Mouse (Mus musculus) testis, postnatal 10 days (tissue): Measurements from ENCODE around the gene Olfr1217.
"Not testable (repeated sequence)": the region's sequence is repeated elsewhere in the genome, so short reads cannot be mapped to it uniquely, and the experiment has no call there.

Experiments
- DNase-seq: peaks from one replicate; pipeline ENCODE4 v3.0.0; 2021; ENCODE audit warnings: low spot score

Olfr1217 gene

DNA sequence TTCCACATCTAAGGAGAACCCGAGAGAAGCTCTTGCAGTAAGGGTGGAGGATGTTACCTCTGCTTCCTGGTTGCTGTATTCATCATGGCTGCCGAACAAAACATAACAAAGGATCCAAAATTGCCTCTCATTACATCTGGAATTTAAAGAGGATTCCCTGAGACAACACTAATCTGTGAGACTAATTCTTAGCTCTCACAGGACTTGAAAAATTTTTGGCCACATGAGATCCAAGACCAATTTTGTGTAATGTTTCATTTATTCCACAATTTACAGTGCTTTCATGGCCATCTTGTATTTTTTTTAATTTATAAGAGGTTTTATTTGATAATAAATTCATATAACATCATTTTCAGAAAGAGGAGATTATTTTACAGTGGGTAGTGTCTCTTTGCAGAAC is at the start of gene Olfr1217:
Gene Olfr1217, minus strand, starts transcription at position 101 of the 400 bp plus-strand sequence.
- DNase-seq: no peak

DNA sequence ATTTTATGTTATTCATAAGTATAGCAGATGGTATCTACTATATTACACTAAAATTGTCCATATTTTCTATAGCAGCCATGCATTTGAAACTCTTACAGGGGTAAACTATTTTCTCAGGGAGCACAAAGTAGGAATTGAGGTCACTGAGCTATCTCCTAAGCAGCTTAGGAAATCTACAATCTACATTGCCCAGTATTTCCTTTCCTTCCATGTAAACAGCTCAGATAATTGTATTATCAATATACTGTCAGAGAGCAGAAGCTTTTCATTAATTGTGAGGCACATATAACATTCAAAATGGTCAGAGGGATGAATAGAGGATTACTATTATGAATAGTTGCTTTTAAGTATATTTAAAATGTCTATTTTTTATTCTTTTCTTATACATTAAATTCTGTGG is 49.6 kb upstream of the Olfr1217 start:
- DNase-seq: no peak

DNA sequence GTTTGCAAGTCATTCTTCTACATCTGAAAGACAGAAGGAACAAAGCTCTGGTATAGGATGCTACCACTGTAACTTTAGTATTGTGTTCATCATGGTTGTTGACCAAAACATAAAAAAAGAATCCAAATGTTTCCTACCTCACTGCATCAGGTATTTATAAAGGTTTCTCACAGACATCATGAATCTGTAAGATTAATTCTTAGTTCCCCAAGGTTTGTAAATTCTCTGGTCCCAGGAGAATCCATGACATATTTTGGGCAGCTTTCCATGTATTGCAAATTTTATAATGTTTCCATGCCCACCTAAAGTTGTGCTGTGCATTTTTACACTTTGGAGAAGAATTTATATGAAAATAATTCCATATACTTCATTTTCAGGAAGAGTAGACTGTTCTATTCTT is 29.2 kb upstream of the Olfr1217 start, which contains the start of gene Olfr1218:
Gene Olfr1218, minus strand, starts transcription at position 101 of the 400 bp plus-strand sequence.
- no peak for DNase-seq

DNA sequence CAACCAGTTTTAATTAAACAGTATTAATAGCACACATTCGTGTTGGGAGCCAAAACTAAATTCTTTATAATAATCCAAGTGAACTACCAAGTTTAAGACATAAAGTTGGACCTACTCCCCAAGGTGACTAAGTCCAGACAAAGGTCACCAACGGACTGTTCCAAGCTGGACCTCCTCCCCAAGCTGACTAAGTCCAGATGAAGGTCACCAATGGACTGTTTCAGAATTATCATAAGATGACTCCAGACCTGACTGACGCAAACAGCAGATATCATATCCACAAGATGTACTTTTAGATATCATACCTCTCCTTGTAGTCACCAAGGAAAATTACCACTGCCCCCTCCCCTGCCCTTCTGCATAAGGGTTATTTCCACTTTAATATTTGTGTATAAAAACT is 10.4 kb downstream of the Olfr1217 start:
- not testable (repeated sequence) for DNase-seq

DNA sequence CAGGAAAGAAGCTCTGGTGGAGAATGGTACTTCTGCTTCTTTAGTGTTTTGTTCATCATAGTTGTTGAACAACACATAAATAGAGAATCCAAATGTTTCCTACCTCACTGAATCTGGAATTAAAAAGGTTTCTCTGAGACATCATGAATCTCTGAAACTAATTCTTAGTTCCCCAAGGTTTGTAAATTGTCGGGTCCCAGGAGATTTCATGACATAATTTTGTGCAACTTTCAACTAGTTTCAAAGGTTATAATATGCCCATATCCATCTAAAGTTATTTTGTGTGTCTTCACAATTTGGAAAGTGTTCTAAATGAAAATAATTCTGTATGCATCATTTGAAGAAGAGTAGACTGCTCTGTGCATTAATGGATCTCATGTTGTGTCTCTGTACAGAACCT is 13.6 kb downstream of the Olfr1217 start, which contains the start of gene Olfr1216:
Gene Olfr1216, minus strand, starts transcription at position 101 of the 400 bp plus-strand sequence.
- DNase-seq: no peak

DNA sequence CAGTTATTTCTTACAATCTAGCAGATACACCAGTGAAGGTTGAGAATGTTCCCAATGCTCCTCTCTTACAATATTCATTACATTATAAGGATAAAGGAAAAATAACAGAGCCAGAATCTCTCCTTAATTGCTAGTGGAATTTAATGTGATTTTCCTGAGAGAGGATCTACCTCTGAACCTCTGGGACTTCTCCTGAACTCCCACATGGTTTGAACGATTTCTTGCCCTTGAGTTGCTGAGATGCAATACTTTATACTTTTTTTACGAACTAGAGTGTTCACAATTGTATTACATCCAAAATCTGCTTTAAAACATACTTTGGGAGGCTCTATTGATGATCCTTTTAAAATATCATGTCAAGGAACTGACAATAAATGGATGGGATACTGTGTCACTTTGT is 25.0 kb downstream of the Olfr1217 start, which contains the start of gene Olfr1215:
Gene Olfr1215, minus strand, starts transcription at position 101 of the 400 bp plus-strand sequence.
- DNase-seq: no peak

DNA sequence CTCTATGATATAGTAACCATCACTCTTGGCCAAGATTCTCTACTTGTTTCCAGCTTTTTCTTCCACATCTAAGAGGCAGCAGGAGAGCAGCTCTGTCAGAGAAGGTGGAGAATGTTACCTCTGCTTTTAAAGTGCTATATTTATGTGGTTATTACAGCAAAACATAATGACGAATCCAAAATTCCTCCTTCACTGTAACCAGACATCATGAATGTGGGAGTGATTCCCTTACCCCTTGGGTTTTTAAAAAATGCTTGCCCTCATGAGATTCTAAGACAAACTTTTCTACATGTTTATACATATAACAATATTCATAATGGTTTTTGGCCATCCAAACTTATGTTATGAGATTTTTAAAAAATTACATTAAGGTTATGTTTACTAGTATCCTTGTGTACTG is 39.3 kb downstream of the Olfr1217 start, which contains the start of gene Olfr1214:
Gene Olfr1214, minus strand, starts transcription at position 101 of the 400 bp plus-strand sequence.
- no peak for DNase-seq

DNA sequence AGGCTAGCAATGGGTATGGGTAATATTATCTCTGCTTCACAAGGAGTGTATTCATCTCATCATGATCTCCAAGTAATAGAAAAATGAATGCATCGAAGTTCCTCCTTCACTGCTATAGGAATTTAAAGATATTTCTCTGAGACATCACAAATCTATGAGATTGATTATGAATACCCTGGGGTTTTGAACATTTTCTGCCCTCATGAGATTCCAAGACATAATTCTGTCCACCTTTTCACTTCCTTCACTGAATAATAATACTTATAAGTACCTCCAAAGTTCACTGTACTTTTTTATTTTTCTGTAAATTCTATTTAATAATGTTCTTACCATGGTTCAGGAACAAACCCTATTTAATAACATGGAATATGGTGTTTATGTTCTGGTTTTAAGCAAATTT is 51.7 kb downstream of the Olfr1217 start, which contains the start of gene Gm13762:
Gene Gm13762, minus strand, starts transcription at position 101 of the 400 bp plus-strand sequence.
- no peak for DNase-seq
